Mouse (Mus musculus) MEL (cell line): ENCODE results near the gene Iqck. TPM values are rescaled to one million over a fixed set of nuclear protein-coding genes. Genes with fewer than 3 reads are reported as not detected.

Source experiments
- DNase-seq: peaks from one replicate; pipeline ENCODE4 v3.0.0; 2011; ENCODE audit warnings: low read depth, low spot score
- H3K27ac ChIP-seq: 2 replicates; pipeline ENCODE4 v1.5.1; 2012; ENCODE audit warnings: low read depth, mild to moderate bottlenecking, control low read depth, low read length, moderate library complexity; ENCODE audit not compliant: control insufficient read depth
- H3K27me3 ChIP-seq, 2 experiments: fragments of 150-350 bp in 1 of 2; sonication (generic) in 1 of 2; 2 replicates each; pipeline ENCODE4 v1.6.1; 2012; ENCODE audit warnings: low read length in 2 of 2, mild to moderate bottlenecking in 2 of 2, improper control_type of control experiment in 1 of 2, moderate library complexity in 1 of 2; ENCODE audit not compliant: insufficient read depth in 2 of 2, control insufficient read depth in 1 of 2
- H3K36me3 ChIP-seq, 2 experiments: 2 replicates each; pipeline ENCODE4 v1.6.1; 2012 to 2014; ENCODE audit warnings: low read length in 2 of 2, improper control_type of control experiment in 1 of 2, inconsistent platforms in 1 of 2, mild to moderate bottlenecking in 1 of 2; ENCODE audit not compliant: insufficient read depth in 2 of 2, control insufficient read depth in 1 of 2
- H3K4me1 ChIP-seq, 2 experiments: fragments of 150-350 bp in 1 of 2; sonication (generic) in 1 of 2; 2 replicates each; pipeline ENCODE4 v1.6.1; 2012; ENCODE audit warnings: low read length in 2 of 2, improper control_type of control experiment in 1 of 2, mild to moderate bottlenecking in 1 of 2; ENCODE audit not compliant: insufficient read depth in 2 of 2, control insufficient read depth in 1 of 2
- H3K4me3 ChIP-seq, 2 experiments: fragments of 150-350 bp in 1 of 2; sonication (generic) in 1 of 2; 2 replicates each; pipeline ENCODE4 v1.5.1; 2012; ENCODE audit warnings: low read depth in 2 of 2, low read length in 2 of 2, mild to moderate bottlenecking in 2 of 2, moderate library complexity in 2 of 2, control low read depth in 1 of 2, improper control_type of control experiment in 1 of 2; ENCODE audit not compliant: control insufficient read depth in 1 of 2, insufficient read depth in 1 of 2
- H3K79me2 ChIP-seq: 2 replicates; pipeline ENCODE4 v1.6.1; 2012; ENCODE audit warnings: mild to moderate bottlenecking, low read length, moderate library complexity; ENCODE audit not compliant: control insufficient read depth, poor library complexity, insufficient read depth
- H3K9ac ChIP-seq: 2 replicates; pipeline ENCODE4 v1.6.1; 2012; ENCODE audit warnings: low read depth, mild to moderate bottlenecking, control low read depth, low read length, moderate library complexity; ENCODE audit not compliant: control insufficient read depth, poor library complexity, severe bottlenecking
- H3K9me3 ChIP-seq: fragments of 150-350 bp; sonication (generic); replicated peaks from 2 replicates; pipeline ENCODE4 v1.6.1; 2012; ENCODE audit warnings: mild to moderate bottlenecking, low read length, improper control_type of control experiment, moderate library complexity; ENCODE audit not compliant: insufficient read depth
- BHLHE40 ChIP-seq: IDR thresholded peaks from 2 replicates; pipeline ENCODE4 v1.6.1; 2012; ENCODE audit warnings: low read depth, mild to moderate bottlenecking, inconsistent platforms, low read length, improper control_type of control experiment, borderline replicate concordance
- CHD1 ChIP-seq: IDR thresholded peaks from 2 replicates; pipeline ENCODE4 v1.6.1; 2012; ENCODE audit warnings: low read depth, mild to moderate bottlenecking, inconsistent platforms, low read length, improper control_type of control experiment
- CTCF ChIP-seq, 3 experiments: IDR thresholded peaks in 2 of 3; conservative IDR thresholded peaks in 1 of 3; 2 replicates each; pipeline ENCODE4 v1.5.1; 2011 to 2012; ENCODE audit warnings: low read length in 3 of 3, low read depth in 2 of 3, mild to moderate bottlenecking in 2 of 3, improper control_type of control experiment in 1 of 3, inconsistent platforms in 1 of 3, mixed read lengths in 1 of 3, moderate library complexity in 1 of 3; ENCODE audit not compliant: control insufficient read depth in 1 of 3, insufficient read depth in 1 of 3, poor library complexity in 1 of 3, severe bottlenecking in 1 of 3
- E2F4 ChIP-seq: IDR thresholded peaks from 2 replicates; pipeline ENCODE4 v1.6.1; 2011; ENCODE audit warnings: low read depth, low read length, improper control_type of control experiment, borderline replicate concordance
- GATA1 ChIP-seq: IDR thresholded peaks from 2 replicates; pipeline ENCODE4 v1.6.1; 2011; ENCODE audit warnings: low read depth, low read length, improper control_type of control experiment
- HCFC1 ChIP-seq: IDR thresholded peaks from 2 replicates; pipeline ENCODE4 v1.6.1; 2012; ENCODE audit warnings: low read depth, mild to moderate bottlenecking, inconsistent platforms, low read length, improper control_type of control experiment, moderate library complexity
- JUND ChIP-seq: IDR thresholded peaks from 2 replicates; pipeline ENCODE4 v1.6.1; 2011; ENCODE audit warnings: low read depth, mild to moderate bottlenecking, improper control_type of control experiment, low read length
- MAZ ChIP-seq: IDR thresholded peaks from 2 replicates; pipeline ENCODE4 v1.6.1; 2012; ENCODE audit warnings: low read depth, mild to moderate bottlenecking, inconsistent platforms, low read length, improper control_type of control experiment
- MYB ChIP-seq: IDR thresholded peaks from 2 replicates; pipeline ENCODE4 v1.6.1; 2011; ENCODE audit warnings: mild to moderate bottlenecking, low read depth, low read length, improper control_type of control experiment
- MYC ChIP-seq: IDR thresholded peaks from 2 replicates; pipeline ENCODE4 v1.6.1; 2011; ENCODE audit warnings: low read depth, mild to moderate bottlenecking, low read length, improper control_type of control experiment, moderate library complexity
- NELFE ChIP-seq: IDR thresholded peaks from 2 replicates; pipeline ENCODE4 v1.6.1; 2011; ENCODE audit warnings: low read depth, low read length, improper control_type of control experiment
- POLR2A ChIP-seq, 2 experiments: IDR thresholded peaks; 2 replicates each; pipeline ENCODE4 v1.6.1; 2011 to 2012; ENCODE audit warnings: low read length in 2 of 2, mild to moderate bottlenecking in 2 of 2, control low read depth in 1 of 2, improper control_type of control experiment in 1 of 2, low read depth in 1 of 2, moderate library complexity in 1 of 2; ENCODE audit not compliant: control insufficient read depth in 1 of 2, insufficient read depth in 1 of 2, poor library complexity in 1 of 2
- POLR2AphosphoS5 ChIP-seq: IDR thresholded peaks from 2 replicates; pipeline ENCODE4 v1.6.1; 2012; ENCODE audit warnings: low read depth, borderline replicate concordance, mild to moderate bottlenecking, inconsistent platforms, low read length, moderate library complexity, mixed read lengths
- RCOR1 ChIP-seq: IDR thresholded peaks from 2 replicates; pipeline ENCODE4 v1.6.1; 2012; ENCODE audit warnings: low read depth, mild to moderate bottlenecking, inconsistent platforms, low read length, improper control_type of control experiment
- SIN3A ChIP-seq: IDR thresholded peaks from 2 replicates; pipeline ENCODE4 v1.6.1; 2012; ENCODE audit warnings: low read length, improper control_type of control experiment, inconsistent platforms
- TAL1 ChIP-seq: IDR thresholded peaks from 2 replicates; pipeline ENCODE4 v1.6.1; 2012; ENCODE audit warnings: mild to moderate bottlenecking, inconsistent platforms, low read length, moderate library complexity, mixed read lengths
- TBP ChIP-seq: IDR thresholded peaks from 2 replicates; pipeline ENCODE4 v1.8.0; 2011; ENCODE audit warnings: low read depth, low read length, improper control_type of control experiment
- TCF12 ChIP-seq: IDR thresholded peaks from 2 replicates; pipeline ENCODE4 v1.6.1; 2014; ENCODE audit warnings: low read depth, mild to moderate bottlenecking, inconsistent platforms, low read length, improper control_type of control experiment, moderate library complexity
- USF1 ChIP-seq: IDR thresholded peaks from 2 replicates; pipeline ENCODE4 v1.6.1; 2014; ENCODE audit warnings: low read depth, mild to moderate bottlenecking, inconsistent platforms, low read length, improper control_type of control experiment, moderate library complexity
- ZC3H11A ChIP-seq: IDR thresholded peaks from 2 replicates; pipeline ENCODE4 v1.6.1; 2012; ENCODE audit warnings: low read depth, mild to moderate bottlenecking, inconsistent platforms, low read length, improper control_type of control experiment
- polyA plus RNA-seq, 2 experiments: library from polyadenylated mRNA; stranded (reverse) in 1 of 2; unstranded in 1 of 2; fragments of >175 nt in 1 of 2; fragments of >200 nt in 1 of 2; gene quantifications; 2 replicates each; pipeline versions ENCODE4 v1.2.1 to v1.2.4; 2012; ENCODE audit warnings: low replicate concordance in 2 of 2, low read depth in 1 of 2; ENCODE audit not compliant: insufficient read length in 2 of 2, insufficient read depth in 1 of 2, missing spikeins in 1 of 2
- total RNA-seq: library from RNA; depleted of rRNA; stranded (reverse); fragments of 300-350 nt; gene quantifications from 2 replicates; pipeline ENCODE4 v1.2.3, GENCODE M21; 2012

Gene Iqck
- total and polyA plus RNA-seq, 3 experiments = 0.39 to 0.40 TPM; not detected in 1

DNA sequence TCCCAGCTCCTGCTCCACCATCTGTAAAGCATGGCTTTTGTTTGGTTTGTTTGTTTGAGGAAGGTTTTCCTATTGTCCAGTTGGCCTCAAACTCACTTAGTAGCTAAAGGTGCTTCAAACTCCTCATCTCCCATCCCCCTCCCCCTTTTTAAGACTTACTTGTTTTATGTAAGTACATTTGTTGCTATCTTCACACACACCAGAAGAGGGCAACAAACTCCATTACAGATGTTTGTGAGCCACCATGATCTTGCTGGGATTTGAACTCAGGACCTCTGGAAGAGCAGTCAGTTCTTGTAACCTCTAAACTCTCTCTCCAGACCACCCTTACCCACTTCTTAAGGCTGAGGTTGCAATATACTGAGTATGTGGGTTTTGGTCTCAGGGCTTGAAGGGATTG lies 42.5 kb downstream of the Iqck start:
- TF ChIP-seq TAL1 = no peak
- TF ChIP-seq HCFC1 = no peak
- TF ChIP-seq USF1 = no peak
- no peak for TF ChIP-seq MYC
- no peak for TF ChIP-seq SIN3A
- no peak for TF ChIP-seq TBP
- Histone ChIP-seq H3K9ac (no peak overlapping the region), H3K36me3 (no peaks in the 10 kb centered on the region), H3K4me1 (no peaks in the 10 kb centered on the region), H3K79me2 (no peaks in the 10 kb centered on the region), H3K9me3 (no peaks in the 10 kb centered on the region), H3K27me3 (peaks cover 0 to 8% of the 10 kb centered on the region in 2 experiments; a peak in 2 of 4 replicates), H3K27ac (no peak overlapping the region), H3K4me3 (no peak overlapping the region)
- peak; percentile 17 for DNase-seq

DNA sequence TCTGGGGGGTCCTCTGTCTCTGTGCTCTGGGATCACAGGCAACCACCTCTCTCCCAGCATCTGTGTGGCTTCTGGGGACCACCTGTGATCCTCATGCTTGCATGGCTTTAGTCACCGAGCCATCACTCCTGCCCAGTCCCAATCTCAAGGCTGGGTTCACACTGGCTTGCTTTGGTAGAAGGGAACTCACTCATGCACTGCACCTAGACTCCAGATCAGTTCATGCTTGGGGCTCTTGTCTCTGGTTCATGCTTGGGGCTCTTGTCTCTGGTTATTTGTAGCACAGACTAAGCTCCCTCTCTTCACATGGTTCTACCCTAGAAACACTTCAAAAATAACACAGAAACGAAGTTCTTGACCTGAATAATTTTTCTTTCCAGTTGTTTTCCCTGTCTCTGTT lies 44.5 kb downstream of the Iqck start:
- Histone ChIP-seq H3K36me3 (no peaks in the 10 kb centered on the region), H3K27me3 (peaks cover 0 to 6% of the 10 kb centered on the region in 2 experiments; a peak in 2 of 4 replicates), H3K4me1 (no peaks in the 10 kb centered on the region), H3K79me2 (no peaks in the 10 kb centered on the region), H3K27ac (no peak overlapping the region), H3K9me3 (no peaks in the 10 kb centered on the region), H3K4me3 (no peak overlapping the region), H3K9ac (no peak overlapping the region)
- TF ChIP-seq E2F4 = no peak
- TF ChIP-seq USF1 = no peak
- no peak for TF ChIP-seq MYC
- TF ChIP-seq POLR2A (IDR thresholded peaks at IDR 0.05; ENCODE audit: control insufficient read depth in 1 of 2, insufficient read depth in 1 of 2, low read depth in 1 of 2, low read length in 2 of 2, poor library complexity in 1 of 2) = no peak
- TF ChIP-seq SIN3A = no peak
- TF ChIP-seq TAL1 = no peak
- no peak for TF ChIP-seq ZC3H11A
- no peak for DNase-seq

DNA sequence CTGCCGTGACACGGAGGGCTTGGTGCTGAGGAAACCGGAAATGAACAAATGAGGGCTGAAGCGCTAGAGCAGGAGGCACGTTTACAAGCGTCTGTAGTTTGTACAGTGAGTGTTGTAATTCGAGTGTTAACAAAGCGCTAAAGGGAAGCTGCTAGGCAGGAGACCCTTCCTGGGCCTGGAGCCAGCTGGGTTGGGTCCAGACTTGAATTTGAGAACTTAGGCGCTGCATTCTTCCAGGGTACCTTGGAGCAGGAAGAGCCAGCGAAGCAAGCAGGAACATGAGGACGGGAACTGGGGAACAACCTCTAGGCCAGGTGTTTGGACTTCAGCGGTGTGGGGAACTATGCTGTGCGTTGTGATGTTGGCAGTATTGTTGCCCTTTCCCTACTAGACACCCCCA lies 47.4 kb downstream of the Iqck start:
- Histone ChIP-seq H3K9me3 (no peaks in the 10 kb centered on the region), H3K4me1 (no peaks in the 10 kb centered on the region), H3K9ac (no peak overlapping the region), H3K4me3 (no peak overlapping the region), H3K27ac (no peak overlapping the region), H3K36me3 (no peaks in the 10 kb centered on the region), H3K27me3 (peaks cover 0 to 6% of the 10 kb centered on the region in 2 experiments; a peak in 2 of 4 replicates), H3K79me2 (no peaks in the 10 kb centered on the region)
- TF ChIP-seq NELFE (no peak), MYB (no peak), ZC3H11A (no peak), POLR2AphosphoS5 (no peak), MAZ (no peak), TCF12 (no peak), BHLHE40 (no peak), POLR2A (IDR thresholded peaks at IDR 0.05; ENCODE audit: control insufficient read depth in 1 of 2, insufficient read depth in 1 of 2, low read depth in 1 of 2, low read length in 2 of 2, poor library complexity in 1 of 2) (no peak), GATA1 (no peak), TAL1 (no peak), JUND (no peak), CHD1 (no peak), CTCF (IDR thresholded peaks at IDR 0.05 in 2 of 3, conservative IDR thresholded peaks at IDR 0.05 in 1 of 3; ENCODE audit: control insufficient read depth in 1 of 3, insufficient read depth in 1 of 3, low read depth in 2 of 3, low read length in 3 of 3, poor library complexity in 1 of 3, severe bottlenecking in 1 of 3) (no peak), RCOR1 (no peak)
- peak; percentile 7 for DNase-seq
